Mouse (Mus musculus) thymus, adult 2 months (tissue): ENCODE results near the gene Sgcd. TPM values are rescaled to one million over a fixed set of nuclear protein-coding genes. Genes with fewer than 3 reads are reported as not detected.

Source experiments
- DNase-seq: peaks from one replicate; pipeline ENCODE4 v3.0.0; 2021
- H3K27ac ChIP-seq: fragments of 200-500 bp; 2 replicates; pipeline ENCODE4 v1.5.1; 2012; ENCODE audit warnings: low read length, control low read depth; ENCODE audit not compliant: control insufficient read depth, insufficient read depth
- H3K27me3 ChIP-seq: fragments of 200-500 bp; 2 replicates; pipeline ENCODE4 v1.6.1; 2012; ENCODE audit warnings: mild to moderate bottlenecking, low read length, moderate library complexity, mixed read lengths; ENCODE audit not compliant: control insufficient read depth, insufficient read depth
- H3K36me3 ChIP-seq: fragments of 200-500 bp; 2 replicates; pipeline ENCODE4 v1.6.1; 2012; ENCODE audit warnings: mild to moderate bottlenecking, low read length, moderate library complexity; ENCODE audit not compliant: control insufficient read depth, insufficient read depth
- H3K4me1 ChIP-seq: fragments of 200-500 bp; replicated peaks from 2 replicates; pipeline ENCODE4 v1.6.1; 2012; ENCODE audit warnings: low read length; ENCODE audit not compliant: control insufficient read depth, insufficient read depth
- H3K4me3 ChIP-seq: fragments of 200-500 bp; 2 replicates; pipeline ENCODE4 v1.5.1; 2012; ENCODE audit warnings: mild to moderate bottlenecking, low read length, control low read depth, moderate library complexity; ENCODE audit not compliant: control insufficient read depth, insufficient read depth
- CTCF ChIP-seq: fragments of 200-500 bp; IDR thresholded peaks from 2 replicates; pipeline ENCODE4 v1.5.1; 2012; ENCODE audit warnings: mild to moderate bottlenecking, control low read depth, low read length, moderate library complexity, borderline replicate concordance; ENCODE audit not compliant: control insufficient read depth, poor library complexity, insufficient read depth; ENCODE audit errors: extremely low read depth
- POLR2A ChIP-seq: fragments of 200-500 bp; IDR thresholded peaks from 2 replicates; pipeline ENCODE4 v1.6.1; 2012; ENCODE audit warnings: mild to moderate bottlenecking, low read length, control low read depth, moderate library complexity; ENCODE audit not compliant: control insufficient read depth, poor library complexity, insufficient read depth; ENCODE audit errors: extremely low read depth
- WGBS: fragments of 180-500 bp; shearing (Covaris S2); methylation state at CpG from one replicate; pipeline ENCODE4 v1.1.7; 2018; 5-methylcytosine and 5-hydroxymethylcytosine counted together
- polyA plus RNA-seq: library from polyadenylated mRNA; depleted of rRNA; stranded (reverse); fragments of >200 nt; gene quantifications from 2 replicates; pipeline ENCODE4 v1.2.3, GENCODE M21; 2012

The Sgcd gene
- polyA plus RNA-seq, 1 experiment, result 0.34 TPM

GRCm38 (mm10) chr11:47082517-47082916 is 906.3 kb downstream of the Sgcd start:
- TF ChIP-seq POLR2A (no peak), CTCF (no peak)
- no peak for DNase-seq
- 95% methylated on average over 1 of the region's 1 CpGs for WGBS
- Histone ChIP-seq H3K36me3 (no peaks in the 10 kb centered on the region), H3K4me3 (no peak overlapping the region), H3K27ac (no peak overlapping the region), H3K27me3 (no peaks in the 10 kb centered on the region), H3K4me1 (no peaks in the 10 kb centered on the region)

GRCm38 (mm10) chr11:47073538-47073937 is 915.2 kb downstream of the Sgcd start:
- no peak for DNase-seq
- WGBS, result 67% methylated on average over 1 of the region's 1 CpGs
- Histone ChIP-seq H3K4me3 (no peak overlapping the region), H3K4me1 (no peaks in the 10 kb centered on the region), H3K27me3 (no peaks in the 10 kb centered on the region), H3K36me3 (no peaks in the 10 kb centered on the region), H3K27ac (no peak overlapping the region)
- no peak for TF ChIP-seq POLR2A
- no peak for TF ChIP-seq CTCF

DNA sequence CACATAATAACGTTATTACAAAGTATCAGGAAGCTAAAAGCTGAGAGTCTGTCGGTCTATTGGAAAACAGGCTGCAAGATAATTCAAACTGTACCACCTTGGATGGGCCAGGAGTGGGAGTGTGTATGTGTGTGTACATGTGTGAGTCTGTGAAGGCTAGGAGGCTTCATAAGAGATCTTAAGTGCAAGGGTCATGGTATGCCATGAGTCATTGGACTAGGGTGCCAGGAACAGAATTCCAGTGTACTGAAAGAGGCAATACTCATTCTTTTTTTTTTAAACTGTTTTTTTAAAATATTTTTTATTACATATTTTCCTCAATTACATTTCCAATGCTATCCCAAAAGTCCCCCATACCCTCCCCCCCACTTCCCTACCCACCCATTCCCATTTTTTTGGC is 917.6 kb downstream of the Sgcd start:
- Histone ChIP-seq H3K36me3 (no peaks in the 10 kb centered on the region), H3K27ac (no peak overlapping the region), H3K4me3 (no peak overlapping the region), H3K4me1 (no peaks in the 10 kb centered on the region), H3K27me3 (no peaks in the 10 kb centered on the region)
- DNase-seq, result no peak
- TF ChIP-seq CTCF (no peak), POLR2A (no peak)
- WGBS, result 90% methylated on average over 2 of the region's 2 CpGs

GRCm38 (mm10) chr11:47069769-47070384 is 918.9 kb downstream of the Sgcd start:
- Histone ChIP-seq H3K36me3 (no peaks in the 10 kb centered on the region), H3K4me3 (no peak overlapping the region), H3K27ac (no peak overlapping the region), H3K27me3 (no peaks in the 10 kb centered on the region), H3K4me1 (no peaks in the 10 kb centered on the region)
- TF ChIP-seq POLR2A, result no peak
- TF ChIP-seq CTCF, result no peak
- 100% methylated on average over 2 of the region's 2 CpGs for WGBS
- DNase-seq, result no peak

DNA sequence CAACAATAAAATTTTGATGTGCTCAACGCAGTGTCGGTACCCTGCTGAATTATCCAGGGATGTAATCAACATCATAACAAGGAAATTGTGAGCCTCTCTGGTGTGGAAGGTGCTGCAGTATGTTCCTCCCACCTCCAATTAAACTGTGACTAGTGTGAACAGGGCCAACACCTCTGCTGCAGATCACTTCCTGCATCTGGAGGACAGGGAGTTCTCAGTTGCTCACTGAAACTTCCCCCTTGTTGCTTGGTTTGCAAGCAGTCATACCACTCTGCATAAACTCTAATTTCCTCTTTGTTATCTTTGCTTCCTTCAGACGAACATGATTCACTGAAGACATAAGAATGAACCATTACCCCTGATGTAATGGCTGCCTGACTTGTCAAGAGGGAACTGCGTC is 925.1 kb downstream of the Sgcd start:
- Histone ChIP-seq H3K4me1 (no peaks in the 10 kb centered on the region), H3K27me3 (no peaks in the 10 kb centered on the region), H3K4me3 (no peak overlapping the region), H3K27ac (no peak overlapping the region), H3K36me3 (no peaks in the 10 kb centered on the region)
- no peak for DNase-seq
- no peak for TF ChIP-seq POLR2A
- TF ChIP-seq CTCF, result no peak
- WGBS, result 44% methylated on average over 4 of the region's 4 CpGs

- Histone ChIP-seq H3K27me3 (no peaks in the 10 kb centered on the region), H3K27ac (no peak overlapping the region), H3K36me3 (no peaks in the 10 kb centered on the region), H3K4me3 (no peak overlapping the region), H3K4me1 (no peaks in the 10 kb centered on the region)
- no peak for DNase-seq
- 67% methylated on average over 2 of the region's 2 CpGs for WGBS
- no peak for TF ChIP-seq POLR2A
Observed at GRCm38 (mm10) chr11:47050390-47050789, 938.4 kb downstream of the Sgcd start.

- Histone ChIP-seq H3K27ac (no peak overlapping the region), H3K4me1 (no peaks in the 10 kb centered on the region), H3K27me3 (no peaks in the 10 kb centered on the region), H3K36me3 (no peaks in the 10 kb centered on the region), H3K4me3 (no peak overlapping the region)
- TF ChIP-seq CTCF (no peak), POLR2A (no peak)
- DNase-seq, result no peak
- 88% methylated on average over 4 of the region's 4 CpGs for WGBS
Observed at GRCm38 (mm10) chr11:47049756-47050155, 939.0 kb downstream of the Sgcd start.

- Histone ChIP-seq H3K27me3 (no peaks in the 10 kb centered on the region), H3K4me1 (no peaks in the 10 kb centered on the region), H3K4me3 (no peak overlapping the region), H3K27ac (no peak overlapping the region), H3K36me3 (no peaks in the 10 kb centered on the region)
- DNase-seq, result no peak
- TF ChIP-seq CTCF, result no peak
- TF ChIP-seq POLR2A, result no peak
- WGBS, result 25% methylated on average over 5 of the region's 5 CpGs
Observed at GRCm38 (mm10) chr11:47032318-47032717, 956.5 kb downstream of the Sgcd start.
